Mouse (Mus musculus) cerebellum, postnatal 36 days (tissue): ENCODE data around the gene Kif14.

Experiments used
- DNase-seq, 2 experiments: peaks; one replicate each; pipeline ENCODE4 v3.0.0; 2021 to 2022; ENCODE audit warnings: mixed read lengths in 2 of 2

The Kif14 gene

DNA sequence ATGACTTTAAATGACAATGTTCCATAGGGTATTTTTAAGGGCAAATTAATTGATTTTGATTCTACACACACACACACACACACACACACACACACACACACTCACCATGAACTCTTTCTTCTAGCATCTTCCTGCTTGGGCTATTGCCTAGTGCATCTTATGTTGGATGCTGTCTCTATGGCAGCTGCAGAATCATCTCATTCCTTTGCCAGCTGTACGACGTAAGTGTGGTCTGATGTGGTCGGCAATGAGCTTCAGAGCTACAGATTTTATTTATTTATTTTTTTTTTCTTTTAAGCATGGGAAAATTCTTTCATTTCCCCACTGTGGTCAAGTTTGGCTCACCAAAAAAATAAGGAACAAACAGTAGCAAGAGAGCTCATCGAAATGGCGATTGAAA is 92.6 kb downstream of the Kif14 start:
- no peak for DNase-seq

DNA sequence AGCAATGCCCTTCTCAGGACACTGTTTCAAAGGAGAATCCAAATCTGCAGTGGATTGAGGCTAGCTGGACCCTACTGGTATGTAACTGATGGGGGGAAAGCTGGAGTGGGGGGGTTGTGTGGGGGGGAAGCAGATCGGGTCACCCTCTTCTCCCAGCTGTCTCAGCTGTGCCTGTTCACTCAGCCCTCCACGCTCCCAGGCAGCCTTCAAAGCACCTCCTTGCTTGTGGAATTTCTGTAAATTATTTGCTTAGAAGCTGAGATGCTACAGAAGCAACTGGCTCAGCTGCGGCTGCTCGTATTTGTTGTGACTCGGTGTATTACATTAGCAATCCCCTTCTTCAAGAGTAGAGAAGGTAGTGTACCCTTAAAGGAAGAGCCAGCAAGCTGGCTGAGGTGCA is 93.1 kb downstream of the Kif14 start:
- no peak for DNase-seq

GRCm38 (mm10) chr1:136559774-136560173 is 93.6 kb downstream of the Kif14 start:
- DNase-seq: no peak

DNA sequence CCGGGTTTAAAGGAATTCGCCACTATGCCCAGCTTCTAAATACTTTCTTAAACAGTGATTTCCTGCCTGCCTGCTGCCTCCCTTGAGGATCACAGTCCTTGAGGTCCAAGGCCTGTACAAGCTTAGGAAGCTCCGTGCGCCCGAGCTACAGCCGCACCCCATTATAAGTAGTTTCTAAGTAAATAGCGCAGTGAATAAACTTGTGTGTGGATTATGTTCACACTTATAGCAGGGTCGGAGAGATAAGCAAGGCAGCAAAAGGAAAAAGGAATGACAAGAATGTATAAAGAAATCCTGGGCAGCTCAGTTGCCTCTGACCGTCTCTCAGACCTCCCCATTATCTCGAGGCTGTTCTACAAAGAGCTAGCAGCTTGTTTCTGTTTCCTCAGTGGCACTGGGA is 95.7 kb downstream of the Kif14 start:
- no peak for DNase-seq

DNA sequence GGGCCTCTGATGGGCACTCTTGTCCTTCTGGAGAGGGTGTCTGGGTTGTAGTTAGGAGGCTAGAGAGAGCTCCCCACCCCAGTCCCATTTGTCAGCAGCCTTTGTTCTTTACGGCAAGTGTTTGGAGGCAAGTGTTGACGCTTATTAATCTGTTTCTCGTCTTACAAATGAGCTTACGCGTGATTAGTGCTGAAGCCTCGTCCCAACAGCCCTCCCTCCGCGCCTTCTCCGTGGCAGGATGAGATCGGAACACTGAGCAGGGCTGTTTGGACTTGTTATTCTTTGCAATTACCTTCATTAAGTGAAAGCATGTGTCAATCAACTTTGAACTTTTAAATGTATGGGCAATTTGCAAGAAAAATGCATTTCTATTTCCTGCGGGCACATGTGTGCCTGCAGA is 97.0 kb downstream of the Kif14 start:
- DNase-seq: no peak

- no peak for DNase-seq
Observed at GRCm38 (mm10) chr1:136564963-136565362, 98.8 kb downstream of the Kif14 start.

DNA sequence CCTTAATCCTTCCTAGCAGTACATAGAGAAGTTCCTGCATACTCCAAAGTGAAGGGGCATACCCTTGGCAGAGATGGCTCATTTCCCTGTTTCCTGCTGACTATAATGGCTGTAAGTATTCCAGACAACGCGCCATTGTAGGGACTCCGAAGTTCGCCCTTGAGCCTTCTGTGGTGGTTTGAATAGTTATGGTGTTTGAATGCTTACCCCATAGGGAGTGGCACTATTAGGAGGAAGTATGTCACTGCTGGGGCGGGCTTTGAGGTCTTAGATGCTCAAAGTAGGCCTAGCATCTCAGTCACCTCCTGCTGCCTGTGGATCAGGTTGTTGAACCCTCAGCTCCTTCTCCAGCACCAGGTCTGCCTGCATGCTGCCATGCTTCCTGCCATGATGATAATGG is 100.2 kb downstream of the Kif14 start:
- no peak for DNase-seq

DNA sequence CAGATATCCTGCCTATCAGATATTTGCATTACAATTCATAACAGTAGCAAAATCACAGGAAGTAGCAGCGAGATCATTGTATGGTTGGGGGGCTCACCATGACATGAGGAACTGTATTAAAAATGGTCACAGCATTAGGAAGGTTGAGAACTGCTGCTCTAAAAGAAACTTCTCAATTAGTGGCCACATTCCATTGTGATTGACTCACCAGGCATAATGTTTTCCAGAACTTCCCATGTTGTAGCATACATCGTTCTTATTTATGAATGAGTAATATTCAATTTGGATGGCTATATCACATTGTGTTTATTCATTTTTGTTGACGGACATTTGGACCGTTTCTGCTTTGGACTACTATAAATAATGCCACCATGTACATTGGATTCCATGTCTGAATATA is 101.5 kb downstream of the Kif14 start:
- DNase-seq: no peak

DNA sequence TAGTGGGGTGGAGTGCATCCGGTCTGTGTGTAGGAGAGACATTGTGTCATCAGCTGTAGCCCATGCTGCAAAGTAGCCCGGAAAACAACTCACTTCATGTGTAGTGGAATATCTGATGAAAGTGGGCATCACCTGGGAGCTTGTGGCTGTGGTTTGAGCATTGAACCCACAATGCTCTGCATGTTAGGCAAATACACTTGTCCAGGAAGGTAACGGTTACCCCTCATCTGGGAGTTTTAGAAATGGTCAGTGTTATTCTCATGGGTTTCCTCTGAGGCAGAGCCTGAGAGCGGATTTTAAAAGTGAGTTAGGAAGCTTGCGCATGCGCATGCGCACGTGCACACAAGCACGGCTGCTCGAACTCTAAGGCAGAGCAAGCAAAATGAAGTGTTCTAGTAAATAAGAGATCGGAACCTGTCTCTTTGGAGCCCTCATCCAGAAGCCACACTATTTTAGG is 102.6 kb downstream of the Kif14 start:
- no peak for DNase-seq

DNA sequence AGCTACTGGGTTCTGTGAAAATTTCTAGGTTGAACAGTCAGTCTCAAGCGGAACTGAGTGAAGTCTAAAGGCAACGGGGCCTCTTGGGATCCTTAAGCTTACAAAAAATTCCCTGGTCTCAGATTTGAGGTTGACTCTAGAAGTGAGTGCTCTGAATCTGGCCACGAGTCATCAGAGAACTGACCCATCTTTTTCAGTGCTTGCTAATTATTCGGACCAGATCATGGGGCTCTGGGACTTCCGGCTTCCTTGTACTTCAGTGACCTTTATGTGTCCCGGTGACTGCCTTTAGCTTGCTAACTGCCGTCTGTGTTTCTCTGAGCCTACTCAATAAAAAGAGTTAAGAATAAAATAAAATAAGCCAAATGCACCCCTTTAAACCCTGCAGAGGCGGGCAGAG is 103.1 kb downstream of the Kif14 start:
- no peak for DNase-seq

DNA sequence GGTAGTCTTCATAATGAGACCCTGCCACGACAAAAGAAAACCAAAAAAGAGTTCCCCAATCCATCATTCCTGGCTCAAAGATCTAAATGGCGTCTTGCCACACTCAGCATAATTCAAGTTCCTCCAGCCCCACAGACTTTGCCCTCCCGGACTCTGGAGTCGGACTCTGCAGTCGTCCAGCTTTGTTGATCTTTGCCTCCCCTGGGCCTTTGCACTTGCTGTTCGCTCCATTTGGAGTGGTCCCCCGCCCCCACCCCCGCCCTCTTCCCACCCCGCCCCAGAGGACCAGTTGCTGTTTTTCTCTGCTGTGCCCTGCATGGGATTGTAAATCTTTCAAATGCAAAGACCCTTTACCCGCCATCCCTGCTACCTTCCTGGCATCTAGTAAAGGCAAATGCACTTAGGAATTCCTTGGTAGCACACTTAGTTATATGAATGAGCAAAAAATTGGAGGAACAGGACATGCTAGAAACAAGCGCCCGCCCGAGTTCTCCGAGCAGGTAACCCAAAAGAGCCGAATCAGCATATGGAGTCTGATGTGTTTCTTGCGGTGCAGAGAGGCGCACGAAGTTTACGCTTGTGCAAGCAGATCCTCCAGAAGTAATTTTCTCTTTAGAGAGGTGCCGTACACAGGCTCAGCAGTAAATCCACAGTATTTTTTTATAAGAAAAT is 103.6 kb downstream of the Kif14 start:
- no peak for DNase-seq

DNA sequence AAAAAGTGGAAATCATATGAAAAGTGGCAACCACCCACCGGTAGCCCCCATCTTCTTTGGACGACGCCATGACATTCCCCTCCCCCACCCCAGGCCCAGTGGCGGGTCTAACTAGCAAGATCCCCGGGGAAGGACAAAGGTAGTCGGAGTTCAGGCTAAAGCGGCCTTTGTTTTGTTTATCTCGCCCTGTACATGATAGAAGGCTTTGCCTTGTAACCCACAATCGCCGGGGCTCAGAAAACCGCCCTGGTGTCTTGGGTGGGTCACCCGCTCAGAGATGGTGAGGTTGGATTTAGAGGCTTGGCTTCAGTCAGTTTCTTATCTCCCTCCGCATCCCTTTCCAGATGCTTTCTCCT is 104.1 kb downstream of the Kif14 start:
- no peak for DNase-seq

GRCm38 (mm10) chr1:136570976-136571375 is 104.8 kb downstream of the Kif14 start:
- no peak for DNase-seq

DNA sequence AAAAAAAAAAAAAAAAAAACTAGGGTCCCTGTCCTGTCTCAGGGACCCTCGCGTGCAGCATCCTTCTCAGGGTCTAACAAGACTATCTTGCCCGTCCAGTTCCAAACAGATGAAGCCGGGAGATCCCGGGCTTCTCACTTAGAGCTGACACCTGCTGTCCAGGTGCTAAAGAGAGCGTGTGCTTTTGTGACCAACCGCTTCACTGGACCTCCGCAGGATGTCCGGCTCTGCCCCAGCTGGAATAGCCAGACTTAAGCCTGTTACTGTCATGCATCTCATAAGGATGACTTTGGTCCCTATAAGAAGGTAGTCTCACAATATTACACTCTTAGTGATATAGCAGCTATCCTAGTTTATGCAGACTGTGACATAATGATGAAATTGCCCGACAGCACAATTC is 105.4 kb downstream of the Kif14 start:
- DNase-seq: no peak

DNA sequence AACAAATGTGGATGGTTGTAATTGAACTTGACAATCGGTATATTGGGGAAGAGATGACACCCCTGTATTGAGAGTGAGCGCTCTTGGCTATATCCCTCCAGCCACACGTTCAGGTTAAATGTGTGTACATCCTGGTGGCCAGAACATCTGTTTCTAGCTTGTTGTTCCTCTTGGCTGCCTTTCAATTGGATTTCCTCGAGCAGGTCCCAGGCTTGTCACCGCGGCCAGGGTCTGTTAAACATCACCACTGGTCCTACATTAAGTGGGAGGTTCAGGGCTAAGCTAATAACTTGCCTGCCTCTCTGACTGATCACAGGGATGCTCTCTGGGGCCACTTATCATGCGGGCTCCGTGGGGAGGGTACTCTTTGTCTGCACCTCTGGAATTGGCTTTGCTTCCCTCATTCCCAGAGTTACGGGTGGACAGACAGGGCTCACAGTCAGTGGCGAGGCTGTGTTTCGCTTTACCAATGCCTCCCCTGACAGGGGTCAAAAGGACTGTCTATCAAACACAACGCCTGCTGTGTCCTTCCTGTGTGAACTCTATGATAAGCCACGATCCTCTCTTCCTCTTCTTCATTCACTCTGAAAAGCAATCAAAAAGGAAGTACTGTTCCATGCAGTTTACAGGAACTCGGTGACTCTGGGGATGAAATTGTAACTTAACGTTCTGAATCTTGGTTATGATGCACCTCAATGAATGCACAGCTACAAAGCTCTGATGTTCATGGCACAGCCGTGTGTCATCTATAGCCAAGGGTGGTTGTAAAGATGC is 111.9 kb downstream of the Kif14 start:
- no peak for DNase-seq

- no peak for DNase-seq
Observed at GRCm38 (mm10) chr1:136579360-136579759, 113.2 kb downstream of the Kif14 start.

- no peak for DNase-seq
Observed at GRCm38 (mm10) chr1:136580266-136580665, 114.1 kb downstream of the Kif14 start.
